Mouse (Mus musculus) lung, adult 2 months (tissue): ENCODE measurements around the gene Ptpa. TPM values are rescaled to one million over a fixed set of nuclear protein-coding genes. Genes with fewer than 3 reads are reported as not detected.

ENCODE experiments used
- DNase-seq: peaks from one replicate; pipeline ENCODE4 v3.0.0; 2022
- H3K4me1 ChIP-seq: fragments of 200-500 bp; 2 replicates; pipeline ENCODE4 v1.6.1; 2011; ENCODE audit warnings: low read length; ENCODE audit not compliant: control insufficient read depth, insufficient read depth
- H3K4me3 ChIP-seq: fragments of 200-500 bp; replicated peaks from 2 replicates; pipeline ENCODE3; 2011; ENCODE audit warnings: low read depth, mild to moderate bottlenecking, control low read depth, low read length; ENCODE audit errors: extremely low read depth
- CTCF ChIP-seq: fragments of 200-500 bp; IDR thresholded peaks from 2 replicates; pipeline ENCODE4 v1.5.1; 2011; ENCODE audit warnings: mild to moderate bottlenecking, low read length, control low read depth; ENCODE audit not compliant: insufficient read depth
- POLR2A ChIP-seq: fragments of 200-500 bp; IDR thresholded peaks from 2 replicates; pipeline ENCODE4 v1.6.1; 2011; ENCODE audit warnings: low read depth, mild to moderate bottlenecking, control low read depth, low read length, borderline replicate concordance; ENCODE audit errors: extremely low read depth
- WGBS: fragments of 180-500 bp; shearing (Covaris S2); methylation state at CpG from one replicate; pipeline ENCODE4 v1.1.7; 2018; 5-methylcytosine and 5-hydroxymethylcytosine counted together
- polyA plus RNA-seq: library from polyadenylated mRNA; depleted of rRNA; stranded (reverse); fragments of >200 nt; gene quantifications from 2 replicates; pipeline ENCODE4 v1.2.3, GENCODE M21; 2012

Gene Ptpa
- polyA plus RNA-seq, 1 experiment, result 136 TPM

- H3K4me3 ChIP-seq, result no peak overlapping the region
- TF ChIP-seq CTCF (no peak), POLR2A (no peak)
- DNase-seq, result peak; percentile 45
- H3K4me1 ChIP-seq, result no peaks in the 10 kb centered on the region
These were observed 13.3 kb downstream of the Ptpa start for GRCm38 (mm10) chr2:30429156-30429555.

GRCm38 (mm10) chr2:30435326-30436155, 19.7 kb downstream of the Ptpa start:
- DNase-seq, result peak; percentile 55
- WGBS, result 53% methylated on average over 5 of the region's 5 CpGs
- TF ChIP-seq CTCF (peak; percentile 98), POLR2A (no peak)
- Histone ChIP-seq H3K4me1 (peaks cover 2% of the 10 kb centered on the region), H3K4me3 (no peak overlapping the region)

- 72% methylated on average over 5 of the region's 5 CpGs for WGBS
- no peak overlapping the region for H3K4me3 ChIP-seq
- peaks cover 6% of the 10 kb centered on the region for H3K4me1 ChIP-seq
- DNase-seq, result no peak
- TF ChIP-seq CTCF (peak; percentile 51), POLR2A (no peak)
These were observed 20.3 kb downstream of the Ptpa start for GRCm38 (mm10) chr2:30436156-30436545.

GRCm38 (mm10) chr2:30436809-30437208, 21.0 kb downstream of the Ptpa start:
- peaks cover 10% of the 10 kb centered on the region for H3K4me1 ChIP-seq
- DNase-seq, result no peak
- 80% methylated on average over 4 of the region's 4 CpGs for WGBS
- no peak for TF ChIP-seq POLR2A
- no peak for TF ChIP-seq CTCF
- H3K4me3 ChIP-seq, result no peak overlapping the region

GRCm38 (mm10) chr2:30437791-30438190, 22.0 kb downstream of the Ptpa start:
- no peak for DNase-seq
- TF ChIP-seq CTCF, result no peak
- whole genome bisulfite sequencing, result 93% methylated on average over 4 of the region's 4 CpGs

GRCm38 (mm10) chr2:30439631-30440030, 23.8 kb downstream of the Ptpa start:
- WGBS, result 92% methylated on average over 6 of the region's 6 CpGs
- H3K4me3 ChIP-seq, result no peak overlapping the region
- DNase-seq, result no peak
- peaks cover 26% of the 10 kb centered on the region for H3K4me1 ChIP-seq
- no peak for TF ChIP-seq CTCF
- no peak for TF ChIP-seq POLR2A

More at GRCm38 (mm10) chr2:30437791-30438190, 22.0 kb downstream of the Ptpa start:
- Histone ChIP-seq H3K4me3 (no peak overlapping the region), H3K4me1 (peaks cover 18% of the 10 kb centered on the region)

GRCm38 (mm10) chr2:30440211-30440700, 24.4 kb downstream of the Ptpa start:
- DNase-seq, result no peak
- Histone ChIP-seq H3K4me3 (no peak overlapping the region), H3K4me1 (peaks cover 27% of the 10 kb centered on the region)
- TF ChIP-seq POLR2A (no peak), CTCF (no peak)
- WGBS, result 29% methylated on average over 3 of the region's 3 CpGs

- Histone ChIP-seq H3K4me3 (peak overlapping the region; percentile 50), H3K4me1 (peaks cover 32% of the 10 kb centered on the region)
- WGBS, result 10% methylated on average over 12 of the region's 12 CpGs
- TF ChIP-seq CTCF, result peak; percentile 30; the same call in 1 of the 2 replicates
- TF ChIP-seq POLR2A, result peak; percentile 72; the same call in 1 of the 2 replicates
- DNase-seq, result peak; percentile 69
These were observed 25.1 kb downstream of the Ptpa start for GRCm38 (mm10) chr2:30440701-30441517.

GRCm38 (mm10) chr2:30441518-30442497, 26.0 kb downstream of the Ptpa start:
- peaks cover 37% of the 10 kb centered on the region for H3K4me1 ChIP-seq
- peak overlapping the region; percentile 50 for H3K4me3 ChIP-seq
- peak; percentile 56 for DNase-seq
- WGBS, result 2% methylated on average over 15 of the region's 15 CpGs
- peak; percentile 68; the same call in 1 of the 2 replicates for TF ChIP-seq POLR2A
- no peak for TF ChIP-seq CTCF
